Mouse (Mus musculus): ENCODE data around the gene Atg10.
"Not testable (repeated sequence)": the region's sequence is repeated elsewhere in the genome, so short reads cannot be mapped to it uniquely, and the experiment has no call there.

The Atg10 gene

DNA sequence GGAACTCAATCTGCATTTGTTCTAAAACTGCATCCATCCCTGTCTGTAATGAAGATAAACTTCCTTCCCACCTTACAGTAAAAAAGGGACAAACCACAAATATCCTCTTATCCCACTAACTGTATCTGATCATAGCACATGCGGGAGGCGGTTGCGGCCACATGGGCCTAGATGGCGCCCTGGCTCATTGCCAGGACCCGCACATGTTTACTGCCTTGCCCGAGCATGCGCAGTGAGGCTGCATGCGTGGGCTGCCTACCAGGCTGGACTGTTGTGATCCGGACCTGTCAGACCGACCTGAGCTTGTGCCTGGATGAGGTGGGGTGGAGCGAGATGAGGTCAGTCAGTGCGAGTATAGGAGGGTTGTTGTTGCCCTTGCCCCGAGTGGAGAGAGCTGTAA lies 230.2 kb downstream of the Atg10 start:
- DNase-seq: no peak

GRCm38 (mm10) chr13:90992948-90993347 lies 230.8 kb downstream of the Atg10 start:
- no peak for DNase-seq

GRCm38 (mm10) chr13:90988226-90988625 lies 235.5 kb downstream of the Atg10 start:
- DNase-seq: no peak

DNA sequence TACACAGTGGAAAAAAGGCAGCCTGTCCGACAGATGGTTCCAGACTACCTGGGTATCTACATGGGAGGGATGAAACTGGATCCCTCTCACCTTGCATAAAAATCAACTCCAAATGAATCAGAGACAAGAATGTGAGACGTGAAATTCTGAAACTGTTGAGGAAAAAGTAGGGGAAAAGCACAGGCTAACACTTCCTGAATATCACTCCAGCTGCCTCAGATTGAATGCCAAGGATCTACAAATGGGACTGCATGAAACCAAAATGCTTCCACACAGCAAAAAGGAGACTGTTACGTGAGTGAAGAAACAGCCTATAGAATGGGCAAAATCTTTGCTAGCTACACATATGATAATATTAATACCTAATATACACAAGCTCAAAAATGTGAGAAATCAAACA lies 238.4 kb downstream of the Atg10 start:
- no peak for DNase-seq

GRCm38 (mm10) chr13:90984073-90984472 lies 239.7 kb downstream of the Atg10 start:
- no peak for DNase-seq

DNA sequence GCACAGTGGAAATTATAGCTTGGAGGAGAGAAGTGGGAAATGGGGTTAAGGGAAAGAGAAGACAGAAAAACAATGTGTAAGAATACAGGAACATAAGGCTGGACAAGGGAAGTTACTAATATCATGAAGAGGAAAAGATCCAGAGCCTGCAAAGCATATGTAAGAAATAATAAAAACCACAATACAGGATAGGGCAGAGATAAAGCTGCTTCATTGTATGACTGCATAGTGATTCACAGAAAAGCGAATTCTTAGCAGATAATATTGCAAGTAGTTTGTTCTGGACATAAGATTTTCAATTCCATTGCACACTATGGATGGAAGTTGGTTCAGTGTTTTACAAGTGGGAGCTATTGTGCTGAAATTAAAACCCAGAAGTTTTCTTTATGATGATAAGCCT lies 242.0 kb downstream of the Atg10 start:
- no peak for DNase-seq

- DNase-seq: no peak
Observed at GRCm38 (mm10) chr13:90980878-90981674, 242.7 kb downstream of the Atg10 start.

DNA sequence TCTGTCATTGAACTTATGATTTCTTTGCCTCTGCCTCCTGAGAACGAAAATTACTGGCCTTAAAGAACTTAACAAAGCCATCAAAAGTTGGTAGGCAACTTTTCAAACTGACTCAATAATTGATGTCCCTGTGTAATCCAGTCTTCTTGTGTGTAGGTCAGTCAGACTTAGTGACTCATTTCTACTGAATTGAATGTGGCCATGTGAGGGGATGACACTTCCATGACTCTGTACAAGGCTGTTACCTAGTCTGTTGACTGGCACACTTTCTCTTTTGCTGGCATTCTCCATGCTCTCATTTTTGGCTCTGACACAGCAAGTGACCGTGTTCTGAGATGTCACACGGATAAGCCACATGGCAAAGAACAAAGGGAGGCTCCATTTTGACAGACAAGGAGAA lies 246.7 kb downstream of the Atg10 start:
- DNase-seq: no peak

DNA sequence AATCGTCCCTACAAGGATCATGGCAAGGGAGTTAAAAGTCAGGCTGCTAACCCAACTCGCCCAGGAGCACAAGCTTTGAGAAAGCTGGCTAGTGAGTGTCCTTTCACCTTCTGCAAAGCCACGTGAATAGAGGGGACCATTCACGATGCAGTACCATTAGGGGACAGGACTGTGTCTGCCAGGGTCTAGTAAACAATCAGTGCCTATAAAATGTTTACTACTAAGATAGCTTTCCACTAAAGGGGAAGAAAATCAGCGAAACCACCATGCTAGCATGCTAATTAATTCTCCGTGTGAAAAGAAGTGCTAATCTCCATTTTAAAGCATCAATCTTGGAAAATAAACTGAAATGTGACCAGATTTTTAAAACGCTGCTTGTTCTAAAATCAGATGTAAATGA lies 250.4 kb downstream of the Atg10 start:
- DNase-seq: no peak

DNA sequence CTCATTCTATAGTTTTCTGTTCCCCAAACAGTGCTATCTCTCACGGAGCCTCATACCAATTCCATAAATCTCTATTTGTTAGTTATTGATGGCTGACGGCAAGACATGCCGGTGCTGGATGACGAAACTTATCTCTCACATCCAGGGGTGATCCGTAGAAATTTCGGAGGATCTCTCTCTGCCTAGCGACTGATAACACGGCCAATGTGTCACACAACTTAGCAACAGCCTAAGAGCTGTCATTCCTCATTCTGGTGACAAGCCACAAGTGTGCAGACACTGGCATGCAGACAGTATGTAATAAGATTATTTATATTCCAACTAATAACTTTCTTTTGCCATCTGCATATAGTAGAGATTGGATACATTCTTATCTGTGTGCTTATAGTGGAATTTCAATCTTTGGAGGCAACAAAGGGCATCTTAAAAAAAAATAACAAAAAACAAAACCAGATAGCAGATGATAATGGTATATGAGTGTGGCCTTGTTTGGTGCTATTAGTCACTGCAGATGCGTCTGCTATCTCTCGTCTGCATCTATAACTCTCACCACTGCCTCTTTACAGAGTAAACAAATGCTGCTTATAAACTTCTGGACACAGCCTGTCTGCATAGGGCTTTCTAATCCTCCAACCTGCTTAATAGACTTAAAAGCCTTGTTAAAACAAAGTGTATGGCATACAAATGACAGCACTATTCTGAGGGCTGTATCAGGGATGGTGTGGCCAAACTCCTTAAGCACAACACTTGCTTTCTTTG lies 253.3 kb downstream of the Atg10 start:
- DNase-seq: no peak

DNA sequence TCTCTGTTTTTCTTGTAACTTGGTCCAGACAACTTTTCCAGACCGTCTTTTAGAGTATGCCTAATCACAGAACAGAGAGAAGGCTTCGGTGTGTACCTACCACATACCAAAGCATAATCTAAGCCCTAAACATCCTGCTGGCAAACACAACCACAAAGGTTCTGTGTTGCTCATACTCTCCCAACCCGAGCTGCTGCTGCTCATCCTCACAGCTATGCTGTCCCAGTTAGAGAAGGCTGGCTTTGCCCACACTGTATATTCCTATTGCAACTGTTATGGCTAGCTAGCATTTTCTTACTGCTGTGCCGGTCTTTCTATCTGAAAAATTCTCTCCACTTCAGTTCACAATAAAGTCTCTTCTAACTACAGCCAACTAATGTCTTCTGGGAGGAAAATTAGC lies 254.8 kb downstream of the Atg10 start:
- DNase-seq: no peak

- peak; percentile 75 for DNase-seq
Observed at GRCm38 (mm10) chr13:90967422-90967821, 256.3 kb downstream of the Atg10 start.

DNA sequence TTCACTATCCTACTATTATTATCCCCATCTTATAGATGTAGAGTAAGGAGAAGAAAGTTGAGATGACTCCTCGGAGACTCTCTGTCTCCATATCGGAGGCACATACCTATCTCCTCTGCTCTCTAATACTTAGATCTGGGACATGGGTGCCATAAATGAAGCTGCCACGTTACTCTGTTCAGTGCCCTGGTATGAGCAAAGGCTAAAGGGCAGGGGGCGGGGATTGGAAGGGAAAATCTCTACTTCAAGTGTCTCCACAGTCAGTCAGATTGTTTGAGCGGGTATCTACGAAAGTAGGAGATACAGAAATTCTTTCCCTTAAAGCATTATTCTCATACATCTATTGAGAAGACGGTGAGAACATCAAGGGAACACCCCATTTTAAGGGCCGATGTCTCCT lies 257.8 kb downstream of the Atg10 start:
- DNase-seq: no peak

GRCm38 (mm10) chr13:90964511-90964910 lies 259.3 kb downstream of the Atg10 start:
- DNase-seq: no peak

GRCm38 (mm10) chr13:90962836-90963760 lies 260.7 kb downstream of the Atg10 start:
- no peak for DNase-seq

GRCm38 (mm10) chr13:90960591-90960990 lies 263.2 kb downstream of the Atg10 start:
- no peak for DNase-seq

DNA sequence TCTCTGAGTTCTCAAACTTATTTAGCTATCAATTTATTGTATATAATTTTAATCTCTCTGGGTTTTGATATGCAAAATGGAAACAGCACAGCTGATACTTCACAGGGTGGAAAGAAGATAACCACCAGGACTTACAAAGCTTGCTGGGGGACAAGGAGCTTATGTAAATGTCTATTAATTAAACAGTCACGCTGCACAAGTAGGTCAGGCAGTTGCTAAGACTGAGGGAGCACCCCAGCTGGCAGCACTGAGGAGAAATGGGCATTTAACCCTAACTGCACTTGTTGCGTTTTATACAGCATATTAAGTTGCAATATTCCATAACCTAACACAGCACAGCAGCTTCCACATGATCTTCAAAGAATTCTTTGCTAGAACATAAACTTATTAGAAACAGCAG lies 264.9 kb downstream of the Atg10 start:
- DNase-seq: no peak

GRCm38 (mm10) chr13:90939600-90939999 lies 284.2 kb downstream of the Atg10 start:
- DNase-seq: no peak

GRCm38 (mm10) chr13:90939192-90939591 lies 284.6 kb downstream of the Atg10 start:
- no peak for DNase-seq

DNA sequence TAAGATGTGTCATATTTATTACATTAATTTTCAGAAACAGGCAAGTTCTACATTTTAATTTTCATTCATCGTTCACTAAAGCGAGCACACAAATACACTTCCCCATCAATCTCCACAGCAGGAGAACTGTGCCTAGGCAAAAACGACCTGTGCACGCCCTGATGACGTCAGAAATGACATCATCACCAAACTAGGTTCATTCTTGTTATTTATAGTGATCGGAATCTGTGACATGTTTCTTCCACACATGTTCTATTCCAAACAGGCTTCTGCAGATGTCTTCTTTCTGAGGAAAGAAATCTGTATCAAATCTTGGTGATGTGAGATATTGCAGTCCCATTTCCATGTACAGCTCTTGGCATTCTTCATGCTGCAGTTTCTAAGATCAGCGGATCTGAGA lies 287.9 kb downstream of the Atg10 start:
- DNase-seq: no peak

- DNase-seq: no peak
Observed at GRCm38 (mm10) chr13:90933256-90933655, 290.5 kb downstream of the Atg10 start.

GRCm38 (mm10) chr13:90929847-90930246 lies 293.9 kb downstream of the Atg10 start:
- peak; percentile 61 for DNase-seq

DNA sequence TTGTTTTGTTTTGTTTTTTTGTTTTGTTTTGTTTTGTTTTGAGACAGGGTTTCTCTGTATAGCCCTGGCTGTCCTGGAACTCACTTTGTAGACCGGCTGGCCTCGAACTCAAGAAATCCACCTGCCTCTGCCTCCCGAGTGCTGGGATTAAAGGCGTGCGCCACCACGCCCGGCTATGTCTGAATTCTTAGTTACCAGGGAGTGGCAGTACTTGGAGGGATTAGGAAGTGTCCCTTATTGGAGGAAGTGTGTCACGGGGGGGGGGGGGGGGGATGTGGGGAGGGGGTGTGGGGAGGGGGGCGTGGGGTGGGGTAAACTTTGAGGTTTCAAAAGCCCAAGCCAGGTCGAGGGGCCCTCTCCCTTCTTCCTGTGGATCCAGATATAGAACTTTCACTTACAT lies 295.5 kb downstream of the Atg10 start:
- DNase-seq: not testable (repeated sequence)

Measured in cerebellum, adult 8-10 months (tissue).